Mouse (Mus musculus) midbrain, embryonic 12.5 days (tissue): Measurements from ENCODE around the gene Pacs1. TPM values are rescaled to one million over a fixed set of nuclear protein-coding genes. Genes with fewer than 3 reads are reported as not detected.
"Not testable (repeated sequence)": the region's sequence is repeated elsewhere in the genome, so short reads cannot be mapped to it uniquely, and the experiment has no call there.

ENCODE experiments used
- ATAC-seq: fragments of 200-750 bp; cut with Nextera tagmentation; 2 replicates; pipeline ENCODE4 v1.8.0; 2017; ENCODE audit warnings: low read depth, moderate TSS enrichment, moderate library complexity; ENCODE audit not compliant: low FRiP score
- H3K27ac ChIP-seq: fragments of 300-500 bp; sonication (generic); replicated peaks from 2 replicates; pipeline ENCODE4 v1.5.1; 2016; ENCODE audit warnings: mild to moderate bottlenecking
- H3K27me3 ChIP-seq: fragments of 300-500 bp; sonication (generic); 2 replicates; pipeline ENCODE4 v1.6.1; 2016; ENCODE audit warnings: mild to moderate bottlenecking
- H3K36me3 ChIP-seq: fragments of 300-500 bp; sonication (generic); 2 replicates; pipeline ENCODE4 v1.6.1; 2016
- H3K4me1 ChIP-seq: fragments of 300-500 bp; sonication (generic); 2 replicates; pipeline ENCODE4 v1.6.1; 2016
- H3K4me2 ChIP-seq: fragments of 300-500 bp; sonication (generic); replicated peaks from 2 replicates; pipeline ENCODE4 v1.6.1; 2016; ENCODE audit warnings: mild to moderate bottlenecking, moderate library complexity
- H3K4me3 ChIP-seq: fragments of 300-500 bp; sonication (generic); 2 replicates; pipeline ENCODE4 v1.5.1; 2016; ENCODE audit warnings: mild to moderate bottlenecking
- H3K9ac ChIP-seq: fragments of 300-500 bp; sonication (generic); replicated peaks from 2 replicates; pipeline ENCODE4 v1.6.1; 2016; ENCODE audit warnings: mild to moderate bottlenecking, moderate library complexity
- H3K9me3 ChIP-seq: fragments of 300-500 bp; sonication (generic); 2 replicates; pipeline ENCODE4 v1.6.1; 2016; ENCODE audit warnings: mild to moderate bottlenecking
- WGBS: fragments of 180-500 bp; shearing (Covaris S2); methylation state at CpG from one replicate; pipeline ENCODE4 v1.1.7; 2016; 5-methylcytosine and 5-hydroxymethylcytosine counted together
- polyA plus RNA-seq: library from polyadenylated mRNA; unstranded; fragments of >200 nt; fragmentation: Nextera tagmentation; extraction: Ambion mirVana; gene quantifications from 2 replicates; pipeline ENCODE4 v1.2.1, GENCODE M21; 2016

Gene Pacs1
- polyA plus RNA-seq, 1 experiment from 2014 or later: 32.5 TPM

GRCm38 (mm10) chr19:5267015-5267414, 5.9 kb downstream of the Pacs1 start:
- H3K9ac ChIP-seq: no peak overlapping the region
- H3K27me3 ChIP-seq: no peaks in the 10 kb centered on the region
- 95% methylated on average over 5 of the region's 5 CpGs for WGBS
- no peak overlapping the region for H3K4me3 ChIP-seq
- H3K36me3 ChIP-seq: no peaks in the 10 kb centered on the region
- H3K9me3 ChIP-seq: no peaks in the 10 kb centered on the region
- H3K27ac ChIP-seq: no peak overlapping the region
- H3K4me1 ChIP-seq: peaks cover 20% of the 10 kb centered on the region
- no peak for ATAC-seq
- no peak overlapping the region for H3K4me2 ChIP-seq

- no peaks in the 10 kb centered on the region for H3K9me3 ChIP-seq
- no peak overlapping the region for H3K4me2 ChIP-seq
- ATAC-seq: no peak
- H3K36me3 ChIP-seq: no peaks in the 10 kb centered on the region
- no peaks in the 10 kb centered on the region for H3K4me1 ChIP-seq
- no peak overlapping the region for H3K9ac ChIP-seq
- H3K4me3 ChIP-seq: no peak overlapping the region
- 72% methylated on average over 3 of the region's 3 CpGs for whole genome bisulfite sequencing
- H3K27ac ChIP-seq: no peak overlapping the region
- no peaks in the 10 kb centered on the region for H3K27me3 ChIP-seq
Measured at GRCm38 (mm10) chr19:5257140-5257539, 15.8 kb downstream of the Pacs1 start.

- 100% methylated on average over 1 of the region's 1 CpGs for WGBS
Measured at GRCm38 (mm10) chr19:5236981-5237380, 35.9 kb downstream of the Pacs1 start.

GRCm38 (mm10) chr19:5232696-5233095, 40.2 kb downstream of the Pacs1 start:
- Histone ChIP-seq H3K4me3 (no peak overlapping the region), H3K4me1 (no peaks in the 10 kb centered on the region), H3K36me3 (no peaks in the 10 kb centered on the region), H3K9ac (no peak overlapping the region), H3K27me3 (no peaks in the 10 kb centered on the region), H3K4me2 (no peak overlapping the region), H3K9me3 (no peaks in the 10 kb centered on the region), H3K27ac (no peak overlapping the region)
- ATAC-seq: no peak
- 85% methylated on average over 4 of the region's 4 CpGs for WGBS

More at GRCm38 (mm10) chr19:5236981-5237380, 35.9 kb downstream of the Pacs1 start:
- H3K9me3 ChIP-seq, H3K9ac ChIP-seq, H3K27ac ChIP-seq, H3K4me1 ChIP-seq, H3K4me2 ChIP-seq, ATAC-seq, H3K36me3 ChIP-seq, H3K4me3 ChIP-seq, H3K27me3 ChIP-seq: not testable (repeated sequence)

- 93% methylated on average over 2 of the region's 2 CpGs for WGBS
- no peak for ATAC-seq
- no peaks in the 10 kb centered on the region for H3K9me3 ChIP-seq
Measured at GRCm38 (mm10) chr19:5230110-5230509, 42.8 kb downstream of the Pacs1 start.

GRCm38 (mm10) chr19:5224624-5225023, 48.3 kb downstream of the Pacs1 start:
- Histone ChIP-seq H3K4me3 (no peak overlapping the region), H3K27me3 (no peaks in the 10 kb centered on the region), H3K9me3 (no peaks in the 10 kb centered on the region), H3K4me1 (no peaks in the 10 kb centered on the region; the same call in 1 of the 2 replicates), H3K9ac (no peak overlapping the region), H3K27ac (no peak overlapping the region), H3K36me3 (no peaks in the 10 kb centered on the region), H3K4me2 (no peak overlapping the region)
- ATAC-seq: no peak
- 51% methylated on average over 2 of the region's 2 CpGs for WGBS

More at GRCm38 (mm10) chr19:5230110-5230509, 42.8 kb downstream of the Pacs1 start:
- Histone ChIP-seq H3K4me1 (no peaks in the 10 kb centered on the region), H3K4me3 (no peak overlapping the region), H3K27me3 (no peaks in the 10 kb centered on the region), H3K9ac (no peak overlapping the region), H3K36me3 (no peaks in the 10 kb centered on the region), H3K27ac (no peak overlapping the region), H3K4me2 (no peak overlapping the region)

GRCm38 (mm10) chr19:5224077-5224476, 48.8 kb downstream of the Pacs1 start:
- H3K27ac ChIP-seq: no peak overlapping the region
- whole genome bisulfite sequencing: 90% methylated on average over 4 of the region's 4 CpGs
- no peaks in the 10 kb centered on the region for H3K9me3 ChIP-seq
- no peak overlapping the region for H3K9ac ChIP-seq
- no peaks in the 10 kb centered on the region for H3K27me3 ChIP-seq
- no peak overlapping the region for H3K4me2 ChIP-seq
- no peak overlapping the region for H3K4me3 ChIP-seq
- no peaks in the 10 kb centered on the region; the same call in 1 of the 2 replicates for H3K4me1 ChIP-seq
- no peak for ATAC-seq
- no peaks in the 10 kb centered on the region for H3K36me3 ChIP-seq

- Histone ChIP-seq H3K36me3 (no peaks in the 10 kb centered on the region), H3K27ac (no peak overlapping the region), H3K4me3 (no peak overlapping the region), H3K4me2 (no peak overlapping the region), H3K9ac (no peak overlapping the region), H3K9me3 (no peaks in the 10 kb centered on the region), H3K4me1 (no peaks in the 10 kb centered on the region; the same call in 1 of the 2 replicates), H3K27me3 (no peaks in the 10 kb centered on the region)
- 76% methylated on average over 2 of the region's 2 CpGs for WGBS
- no peak for ATAC-seq
Measured at GRCm38 (mm10) chr19:5221926-5222325, 51.0 kb downstream of the Pacs1 start.

GRCm38 (mm10) chr19:5221219-5221723, 51.6 kb downstream of the Pacs1 start:
- not testable (repeated sequence) for ATAC-seq, H3K27ac ChIP-seq
- WGBS: 21% methylated on average over 2 of the region's 2 CpGs

GRCm38 (mm10) chr19:5220389-5220788, 52.5 kb downstream of the Pacs1 start:
- Histone ChIP-seq H3K9me3 (no peaks in the 10 kb centered on the region), H3K9ac (no peak overlapping the region), H3K27me3 (no peaks in the 10 kb centered on the region), H3K4me2 (no peak overlapping the region), H3K36me3 (no peaks in the 10 kb centered on the region), H3K4me1 (no peaks in the 10 kb centered on the region; the same call in 1 of the 2 replicates), H3K4me3 (no peak overlapping the region), H3K27ac (no peak overlapping the region)
- ATAC-seq: no peak
- 92% methylated on average over 3 of the region's 3 CpGs for WGBS

More at GRCm38 (mm10) chr19:5221219-5221723, 51.6 kb downstream of the Pacs1 start:
- not testable (repeated sequence) for H3K4me2 ChIP-seq, H3K36me3 ChIP-seq, H3K4me3 ChIP-seq, H3K9me3 ChIP-seq, H3K9ac ChIP-seq, H3K4me1 ChIP-seq, H3K27me3 ChIP-seq

GRCm38 (mm10) chr19:5201691-5202090, 71.2 kb downstream of the Pacs1 start:
- H3K27ac ChIP-seq: no peak overlapping the region
- no peak overlapping the region for H3K4me3 ChIP-seq
- WGBS: 94% methylated on average over 2 of the region's 2 CpGs
- ATAC-seq: no peak
- H3K9me3 ChIP-seq: no peaks in the 10 kb centered on the region
- H3K27me3 ChIP-seq: no peaks in the 10 kb centered on the region
- no peak overlapping the region for H3K4me2 ChIP-seq
- no peak overlapping the region for H3K9ac ChIP-seq
- H3K36me3 ChIP-seq: no peaks in the 10 kb centered on the region
- no peaks in the 10 kb centered on the region for H3K4me1 ChIP-seq

GRCm38 (mm10) chr19:5200617-5201016, 72.3 kb downstream of the Pacs1 start:
- not testable (repeated sequence) for H3K4me1 ChIP-seq, H3K27me3 ChIP-seq, H3K9me3 ChIP-seq, H3K36me3 ChIP-seq, H3K4me3 ChIP-seq, H3K9ac ChIP-seq, H3K4me2 ChIP-seq, ATAC-seq, H3K27ac ChIP-seq
- WGBS: 87% methylated on average over 4 of the region's 4 CpGs

- H3K4me1 ChIP-seq: no peaks in the 10 kb centered on the region
- H3K9ac ChIP-seq: no peak overlapping the region
- H3K4me2 ChIP-seq: no peak overlapping the region
- 87% methylated on average over 3 of the region's 3 CpGs for WGBS
- no peaks in the 10 kb centered on the region for H3K36me3 ChIP-seq
- no peak overlapping the region for H3K4me3 ChIP-seq
- H3K9me3 ChIP-seq: no peaks in the 10 kb centered on the region
- no peaks in the 10 kb centered on the region for H3K27me3 ChIP-seq
- ATAC-seq: no peak
- no peak overlapping the region for H3K27ac ChIP-seq
Measured at GRCm38 (mm10) chr19:5198553-5198952, 74.4 kb downstream of the Pacs1 start.
